Mouse (Mus musculus): ENCODE results near the gene Taf8.

DNA sequence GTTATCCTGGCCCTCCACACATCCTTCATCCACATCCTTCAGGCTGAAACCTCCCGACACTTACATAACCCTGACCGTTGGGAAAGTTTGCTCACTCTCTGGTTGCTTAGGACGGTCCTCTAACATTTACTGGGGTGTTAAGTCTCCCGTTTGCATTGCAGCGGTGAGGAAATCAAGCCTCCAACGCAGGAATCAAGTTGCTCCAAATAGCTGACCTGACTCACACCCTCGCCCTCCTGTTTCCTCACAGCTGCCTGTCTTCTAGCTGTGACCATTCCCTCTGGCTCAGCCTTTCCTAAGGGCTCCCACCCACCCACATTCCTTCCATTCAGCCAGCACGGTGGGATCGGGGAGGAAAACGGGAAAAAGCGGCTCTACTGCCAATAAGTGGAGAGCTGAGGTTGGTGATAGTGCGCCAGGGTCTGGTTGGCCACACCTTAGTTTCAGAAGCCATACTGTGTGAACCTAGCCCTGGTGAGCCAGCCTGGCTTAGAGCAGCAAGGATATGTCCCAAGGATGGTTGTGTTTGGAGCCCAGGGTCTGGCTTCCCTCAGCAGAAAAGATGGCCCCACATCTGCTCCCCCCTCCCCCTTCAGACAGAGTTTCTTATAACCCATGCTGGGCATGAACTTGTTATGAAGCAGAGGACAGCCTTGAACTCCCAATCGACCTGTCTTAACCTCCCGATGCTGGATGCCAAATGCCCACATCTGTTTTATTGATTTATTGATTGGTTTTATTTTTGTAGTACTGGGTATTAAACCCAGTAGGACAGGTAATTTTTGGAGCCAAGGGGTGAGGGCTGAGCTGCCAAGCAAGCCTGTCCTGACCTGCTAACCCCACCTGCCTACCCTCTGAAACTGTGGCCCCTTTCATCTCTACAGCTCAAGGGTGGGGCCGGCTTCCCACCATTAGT, 29.4 kb downstream of the Taf8 start:
- no peak for TF ChIP-seq CTCF (IDR thresholded peaks at IDR 0.05; ENCODE audit: extremely low read depth, insufficient read length, insufficient replicate concordance, low read depth, low read length)
- TF ChIP-seq POLR2A (IDR thresholded peaks at IDR 0.05; ENCODE audit: low read depth, low read length), result no peak

Data from small intestine, adult 2 months (tissue).